Mouse (Mus musculus) spleen, postnatal 14 days (tissue): ENCODE measurements around the gene Rexo5.

Source experiments
- DNase-seq, 2 experiments: peaks; one replicate each; pipeline ENCODE4 v3.0.0; 2021 to 2022; ENCODE audit warnings: low spot score in 2 of 2

The Rexo5 gene

DNA sequence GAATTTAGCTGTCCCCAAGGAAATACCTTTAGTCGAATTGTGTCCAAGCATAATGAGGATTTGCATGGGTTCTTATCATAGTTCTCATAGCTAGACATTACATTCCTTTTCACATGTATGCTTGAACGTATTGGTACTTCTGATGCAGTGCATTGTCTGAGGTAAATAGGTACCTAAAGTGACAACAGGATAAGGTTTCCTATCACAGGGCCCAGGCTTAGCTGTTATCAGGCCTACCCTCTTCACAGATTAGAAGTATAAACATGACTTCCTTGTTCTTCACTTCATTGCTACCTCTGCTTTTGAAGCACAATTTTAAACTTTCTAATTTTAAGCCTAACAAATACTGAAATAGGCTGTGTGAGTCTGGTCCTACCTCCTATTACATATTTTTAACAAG lies 51.7 kb downstream of the Rexo5 start:
- DNase-seq: no peak

- no peak for DNase-seq
These were observed 53.6 kb downstream of the Rexo5 start for GRCm38 (mm10) chr7:119847396-119847795.

DNA sequence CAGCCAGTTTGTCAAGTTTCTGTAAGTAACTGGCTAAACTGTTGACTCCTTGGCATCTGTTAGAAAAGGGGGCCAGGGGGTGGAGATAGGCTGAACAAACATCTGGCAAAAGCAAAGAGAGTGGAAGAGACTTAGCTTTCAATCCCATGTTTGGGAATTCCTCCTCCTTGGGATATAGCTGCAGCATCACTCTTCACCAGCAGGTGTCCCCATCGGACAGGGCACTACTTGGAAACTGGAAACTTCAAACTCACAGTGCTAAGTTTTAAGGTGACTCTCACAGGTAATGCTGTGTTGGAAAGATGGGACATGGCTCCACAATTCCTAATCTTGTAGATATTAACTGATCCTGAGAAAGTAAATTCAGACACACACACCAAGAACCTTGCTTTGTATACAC lies 55.3 kb downstream of the Rexo5 start:
- peak in 1 of 2 experiments; percentile 8 for DNase-seq

GRCm38 (mm10) chr7:119850737-119851136 lies 56.9 kb downstream of the Rexo5 start:
- no peak for DNase-seq

GRCm38 (mm10) chr7:119852494-119852893 lies 58.7 kb downstream of the Rexo5 start:
- DNase-seq: no peak

GRCm38 (mm10) chr7:119853186-119853585 lies 59.4 kb downstream of the Rexo5 start:
- DNase-seq: no peak

GRCm38 (mm10) chr7:119854362-119854761 lies 60.6 kb downstream of the Rexo5 start:
- DNase-seq: no peak

DNA sequence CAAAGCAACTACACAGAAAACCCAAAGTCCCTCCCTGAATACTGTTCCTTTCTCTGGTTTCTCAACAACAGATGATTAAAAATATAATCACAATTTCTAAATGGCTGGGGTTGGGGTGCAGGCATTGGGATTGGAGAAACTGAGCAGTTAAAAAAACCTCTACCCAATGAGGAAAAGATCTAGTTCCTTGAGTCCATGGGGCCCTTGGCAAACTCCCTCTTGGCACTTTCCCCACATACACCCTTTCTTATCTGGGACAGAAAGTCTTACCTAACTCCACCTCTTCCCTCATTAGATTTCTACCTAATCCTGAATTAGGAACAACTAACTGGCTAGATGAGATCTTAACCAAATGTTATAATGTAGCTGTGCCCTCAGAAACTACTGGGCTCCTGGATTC lies 61.2 kb downstream of the Rexo5 start:
- no peak for DNase-seq

DNA sequence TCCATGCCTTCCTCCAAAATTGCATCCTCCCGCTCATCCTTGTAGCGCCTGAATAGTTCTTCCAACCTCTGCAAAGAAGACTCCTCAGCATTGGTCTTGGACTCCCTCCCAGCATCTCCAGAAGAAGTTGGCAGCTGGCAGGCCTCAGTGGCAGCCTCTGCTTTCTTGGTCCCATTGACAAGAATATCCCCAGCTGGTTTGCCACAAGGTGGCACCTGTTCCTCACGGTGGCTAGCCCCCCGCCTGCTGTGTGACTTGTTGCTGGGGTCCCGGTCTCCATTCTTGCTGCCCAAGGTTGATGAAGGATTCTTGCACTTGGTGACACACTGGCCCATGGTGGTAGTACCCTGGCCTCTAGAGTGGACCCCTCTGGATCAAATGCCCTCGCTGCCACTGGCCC lies 65.7 kb downstream of the Rexo5 start:
- no peak for DNase-seq

DNA sequence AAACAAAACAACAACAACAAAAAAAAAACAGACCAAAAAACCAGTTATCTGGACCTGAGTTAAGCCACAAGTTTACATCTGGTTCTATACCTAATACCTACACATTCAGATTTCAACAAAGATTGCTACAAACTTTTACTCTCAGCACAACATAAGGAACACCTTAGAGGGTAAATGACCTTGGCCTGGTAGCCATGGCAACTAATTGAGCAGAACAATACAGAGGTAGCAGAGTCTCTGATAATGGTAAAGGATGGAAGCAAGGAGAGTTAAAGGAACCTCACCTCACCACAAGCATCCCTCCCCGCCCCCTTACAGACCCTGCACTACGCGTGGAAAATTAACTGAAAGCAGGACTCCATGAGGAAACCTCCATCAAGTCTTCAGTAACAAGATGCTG lies 66.3 kb downstream of the Rexo5 start:
- DNase-seq: no peak

DNA sequence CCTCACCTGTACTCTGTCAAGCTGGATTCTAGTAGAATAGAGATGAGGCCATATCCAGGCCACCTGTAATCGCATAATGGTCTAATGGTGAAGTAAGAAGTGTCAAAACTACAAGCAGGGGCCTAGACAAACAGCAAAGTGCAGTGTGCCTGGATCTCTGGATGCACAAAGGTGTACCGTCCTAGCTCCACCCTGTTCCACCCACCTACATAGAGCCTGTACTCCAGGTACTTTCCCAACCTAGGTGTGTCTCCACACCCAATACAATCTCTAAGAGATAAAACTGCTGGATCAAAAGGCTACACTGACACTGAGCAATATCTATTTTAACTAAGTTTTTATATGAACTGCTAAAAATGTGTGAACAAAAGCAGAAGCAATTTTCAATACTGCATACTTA lies 66.7 kb downstream of the Rexo5 start:
- no peak for DNase-seq

- DNase-seq: no peak
These were observed 67.1 kb downstream of the Rexo5 start for GRCm38 (mm10) chr7:119860971-119861334.

GRCm38 (mm10) chr7:119861335-119862091 lies 67.7 kb downstream of the Rexo5 start:
- DNase-seq: no peak

- no peak for DNase-seq
These were observed 68.4 kb downstream of the Rexo5 start for GRCm38 (mm10) chr7:119862167-119862566.

- DNase-seq: no peak
These were observed 70.7 kb downstream of the Rexo5 start for GRCm38 (mm10) chr7:119864500-119864899.

DNA sequence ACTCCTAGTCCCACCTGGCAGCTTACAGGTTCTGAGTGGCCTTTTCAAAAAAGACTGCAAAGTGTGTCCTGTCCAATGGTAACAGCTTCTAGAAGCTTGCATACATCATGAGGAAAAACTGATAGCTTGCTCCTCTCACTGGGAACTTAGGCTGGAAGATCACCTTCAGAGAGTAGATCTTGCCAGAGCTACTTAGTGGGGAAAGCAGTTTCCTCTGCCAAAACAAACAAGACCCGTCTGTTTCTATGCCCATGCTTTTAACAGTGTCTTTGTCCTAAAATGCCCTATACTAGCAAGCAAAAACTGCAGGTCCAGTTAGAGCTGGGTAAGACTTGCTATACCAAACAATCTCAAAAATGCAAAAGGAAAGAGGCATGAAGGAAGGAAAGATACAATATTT lies 72.3 kb downstream of the Rexo5 start:
- no peak for DNase-seq

DNA sequence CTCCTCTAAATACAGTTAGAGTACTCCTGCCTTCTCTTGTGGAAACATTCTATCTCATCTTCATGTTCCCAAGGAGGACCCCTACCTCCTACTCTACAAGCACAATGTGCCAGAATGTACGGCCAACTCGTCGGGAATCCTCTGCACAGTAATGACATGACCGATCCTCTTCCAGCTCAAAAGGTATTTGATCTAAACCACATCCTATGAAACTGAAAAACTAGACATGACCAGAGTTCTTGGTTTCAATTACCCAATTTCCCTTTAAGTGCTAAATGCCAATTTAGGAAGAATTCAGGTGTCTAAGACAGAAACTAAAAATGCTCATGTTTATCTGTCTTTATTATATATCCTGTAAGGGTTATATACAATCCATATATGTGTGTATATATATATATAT lies 78.4 kb downstream of the Rexo5 start:
- DNase-seq: no peak

DNA sequence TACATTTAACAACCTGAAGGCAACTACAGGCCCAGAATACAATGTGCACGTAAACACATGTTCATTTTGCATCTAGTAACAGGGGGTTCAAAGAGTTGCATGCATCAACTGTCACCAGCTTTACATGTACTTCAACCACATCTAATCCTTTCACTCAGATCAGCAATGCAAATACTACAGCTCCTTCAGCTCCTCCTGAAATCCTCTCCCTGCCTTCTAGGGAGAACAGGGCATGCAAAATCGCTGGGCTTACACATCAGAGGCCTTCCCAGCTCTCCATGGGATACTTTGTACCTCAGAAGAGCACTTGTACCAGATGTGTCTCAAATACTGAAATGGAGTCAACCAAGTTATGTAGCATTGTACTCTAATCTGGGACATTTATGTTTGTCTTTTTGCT lies 79.2 kb downstream of the Rexo5 start:
- no peak for DNase-seq

DNA sequence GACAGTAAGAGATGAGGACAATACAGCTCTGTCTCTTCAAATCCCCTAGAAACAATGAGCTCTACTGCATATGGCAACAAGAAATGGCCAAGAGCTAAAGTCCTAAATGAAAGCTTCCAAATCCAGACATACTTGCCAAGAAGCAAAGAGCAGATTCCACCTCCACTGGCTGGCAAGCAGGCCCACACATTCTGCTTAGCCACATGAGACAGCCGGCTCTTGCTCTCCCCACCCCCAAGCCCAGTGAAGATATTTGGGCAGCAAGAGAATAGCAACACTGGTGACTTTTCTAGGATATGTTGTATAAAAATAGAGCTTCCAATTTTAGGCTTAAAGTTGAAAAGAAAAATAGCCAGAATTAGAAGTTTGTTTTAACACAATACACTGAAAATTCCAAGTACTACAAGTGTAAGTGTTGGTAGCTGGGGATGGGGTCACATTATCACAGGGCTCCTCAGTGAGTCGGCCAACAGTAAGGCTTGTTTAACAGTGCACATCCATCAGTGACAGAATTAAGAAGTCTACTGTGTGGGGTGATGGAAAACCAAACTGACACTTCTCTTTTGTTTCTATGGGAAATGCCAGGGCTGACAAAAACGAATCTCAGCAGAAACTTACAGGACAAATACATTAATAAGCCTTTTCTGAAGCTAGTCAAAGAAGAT lies 82.1 kb downstream of the Rexo5 start:
- DNase-seq: no peak

- no peak for DNase-seq
These were observed 85.4 kb downstream of the Rexo5 start for GRCm38 (mm10) chr7:119879171-119879570.

GRCm38 (mm10) chr7:119880345-119880744 lies 86.5 kb downstream of the Rexo5 start:
- DNase-seq: no peak

DNA sequence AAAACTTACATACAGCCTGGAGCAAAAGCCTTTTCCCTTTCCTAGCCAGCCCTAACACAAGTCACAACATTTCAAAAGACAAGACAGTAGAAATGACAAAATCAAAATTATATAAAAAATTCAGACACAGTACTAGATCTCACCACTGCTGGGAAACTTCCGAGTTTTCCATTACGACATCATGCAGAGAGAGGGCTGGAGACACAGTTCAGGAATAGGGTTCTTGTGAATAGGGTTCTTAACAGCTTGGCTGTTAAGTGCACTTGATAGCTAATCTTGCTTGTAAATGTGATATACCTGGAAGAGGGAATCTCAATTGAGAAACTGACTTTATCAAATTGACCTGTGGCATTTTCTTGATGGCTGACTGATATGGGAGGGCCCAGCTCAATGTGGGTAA lies 87.4 kb downstream of the Rexo5 start:
- DNase-seq: no peak

DNA sequence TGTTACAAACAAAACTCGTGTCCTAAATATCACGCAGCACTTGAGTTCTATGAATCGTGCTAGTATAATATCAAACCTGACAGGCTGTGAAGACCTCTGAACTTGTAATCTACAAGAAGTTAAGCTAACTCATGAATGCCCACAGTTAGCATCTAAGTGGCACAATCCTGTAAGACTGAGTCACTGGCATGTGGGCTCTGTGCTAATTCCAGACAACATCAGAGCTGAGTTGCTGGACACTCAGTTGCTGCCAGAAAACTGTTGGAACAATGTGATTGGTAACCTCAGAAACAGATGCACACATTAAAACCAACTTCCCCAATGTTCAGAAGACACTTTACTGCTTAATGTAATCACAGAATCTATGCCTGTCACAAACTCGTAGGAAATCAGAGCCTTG lies 94.1 kb downstream of the Rexo5 start:
- DNase-seq: no peak

GRCm38 (mm10) chr7:119892198-119892597 lies 98.4 kb downstream of the Rexo5 start:
- DNase-seq: no peak
